Mouse (Mus musculus) A20 (cell line): ENCODE measurements at regions not wholly inside any gene's neighbourhood (a gene's known extent, or its start where the extent isn't known, plus 50 kb on each side); places are given as distances from the start of the nearest gene placed in this dataset.

Experiments
- DNase-seq: peaks from one replicate; pipeline ENCODE4 v3.0.0-alpha.2; 2011; ENCODE audit warnings: low read depth, low spot score

GRCm38 (mm10) chr17:15194894-15195461 is 153.6 kb upstream of the Gm3448 start:
- DNase-seq: no peak

GRCm38 (mm10) chr17:15193831-15194230 is 152.5 kb upstream of the Gm3448 start:
- no peak for DNase-seq

DNA sequence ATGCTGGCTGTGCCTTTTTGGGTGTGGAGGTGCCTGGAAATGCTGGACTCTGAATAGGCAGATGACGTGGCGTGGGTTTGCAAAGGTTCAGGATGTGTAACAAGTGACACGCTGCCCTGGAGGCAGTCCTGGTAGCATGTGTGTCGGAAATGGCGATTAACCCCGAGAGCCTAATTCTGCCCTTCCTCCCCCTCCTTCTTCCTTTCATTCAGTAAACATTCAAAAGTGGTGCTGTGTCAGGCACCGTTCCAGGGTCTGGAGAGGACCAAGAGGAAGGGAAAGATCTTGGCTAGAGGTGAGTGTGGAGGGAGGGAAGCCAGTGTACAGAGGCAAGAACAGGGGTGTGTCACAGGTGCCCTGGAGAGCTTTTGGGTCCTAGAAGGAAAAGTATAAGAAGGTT is 151.5 kb upstream of the Gm3448 start:
- no peak for DNase-seq

- no peak for DNase-seq
Observed at GRCm38 (mm10) chr17:15185217-15185616, 143.9 kb upstream of the Gm3448 start.

DNA sequence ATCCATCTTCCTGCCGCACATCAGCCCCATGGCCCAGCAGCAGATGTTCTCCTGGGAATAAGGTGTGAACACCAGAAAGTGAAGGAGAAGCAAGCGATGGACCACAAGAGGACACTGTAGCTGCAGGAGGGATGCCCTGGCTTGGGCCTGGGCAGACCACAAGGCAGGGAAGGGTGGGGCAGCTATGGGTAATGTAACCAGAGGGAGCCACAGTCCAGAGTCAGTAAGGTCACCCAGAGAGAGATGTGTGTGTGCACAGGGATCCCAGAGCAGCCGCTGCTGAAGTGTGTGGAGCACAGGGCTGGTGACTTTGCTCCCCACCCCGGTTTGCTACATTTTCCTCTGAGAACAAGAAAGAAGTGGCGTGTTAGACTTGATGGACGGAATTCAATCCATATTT is 142.5 kb upstream of the Gm3448 start:
- DNase-seq: no peak

DNA sequence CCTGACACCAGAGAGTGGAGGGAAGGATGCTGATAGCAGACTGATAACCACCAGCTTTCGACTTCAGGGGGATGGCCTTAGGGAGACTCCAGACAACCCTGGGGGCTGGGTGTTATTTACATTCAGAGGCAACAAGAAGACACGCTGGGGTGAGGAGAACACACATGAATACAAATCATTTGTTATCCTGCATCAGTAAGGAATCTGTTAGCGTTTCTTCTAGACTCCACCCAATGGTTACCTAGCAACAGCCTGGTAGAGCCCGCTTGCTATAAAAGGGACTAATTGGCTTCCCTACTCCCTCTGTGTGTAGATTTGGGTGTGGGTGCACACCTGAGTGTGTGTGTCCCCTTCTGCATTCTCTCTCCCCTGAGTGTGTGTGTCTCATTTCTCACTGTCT is 140.8 kb upstream of the Gm3448 start:
- DNase-seq: no peak

DNA sequence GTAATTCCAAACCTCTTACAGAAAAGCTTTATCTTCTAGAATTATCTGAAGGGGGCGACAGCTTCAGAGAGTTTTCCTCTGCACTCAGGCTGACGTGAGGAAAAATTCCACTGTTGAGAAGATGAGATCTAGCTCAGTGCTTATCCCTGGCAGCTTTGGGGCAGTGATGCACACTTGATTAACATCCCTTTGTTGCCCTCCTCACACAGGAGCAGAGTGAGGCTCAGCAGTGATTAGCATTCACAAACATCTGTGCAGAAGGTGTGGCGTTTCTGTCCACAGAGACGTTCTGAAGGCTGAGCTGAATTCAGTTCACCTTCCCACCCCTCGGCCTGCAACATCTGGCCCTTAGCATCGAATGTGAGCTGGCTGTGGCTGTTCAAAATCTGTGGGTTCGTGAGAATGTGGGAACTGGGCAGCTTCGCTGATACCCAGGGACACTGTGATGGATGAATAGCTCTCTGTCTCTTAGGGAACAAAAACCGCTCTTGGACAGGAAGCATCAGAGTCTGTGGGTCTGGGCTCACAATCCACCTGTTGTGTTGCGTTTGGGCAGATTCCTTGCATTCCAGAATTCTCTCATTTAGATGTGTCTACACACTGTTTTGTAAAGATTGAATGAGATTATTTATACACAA is 139.0 kb upstream of the Gm3448 start:
- no peak for DNase-seq

- DNase-seq: no peak
Observed at GRCm38 (mm10) chr17:15179411-15179951, 138.1 kb upstream of the Gm3448 start.

GRCm38 (mm10) chr17:15177390-15177789 is 136.1 kb upstream of the Gm3448 start:
- no peak for DNase-seq

GRCm38 (mm10) chr17:15174354-15174953 is 133.1 kb upstream of the Gm3448 start:
- no peak for DNase-seq

GRCm38 (mm10) chr17:15167927-15168326 is 126.6 kb upstream of the Gm3448 start:
- no peak for DNase-seq

GRCm38 (mm10) chr17:15157693-15158333 is 116.5 kb upstream of the Gm3448 start:
- DNase-seq: no peak

DNA sequence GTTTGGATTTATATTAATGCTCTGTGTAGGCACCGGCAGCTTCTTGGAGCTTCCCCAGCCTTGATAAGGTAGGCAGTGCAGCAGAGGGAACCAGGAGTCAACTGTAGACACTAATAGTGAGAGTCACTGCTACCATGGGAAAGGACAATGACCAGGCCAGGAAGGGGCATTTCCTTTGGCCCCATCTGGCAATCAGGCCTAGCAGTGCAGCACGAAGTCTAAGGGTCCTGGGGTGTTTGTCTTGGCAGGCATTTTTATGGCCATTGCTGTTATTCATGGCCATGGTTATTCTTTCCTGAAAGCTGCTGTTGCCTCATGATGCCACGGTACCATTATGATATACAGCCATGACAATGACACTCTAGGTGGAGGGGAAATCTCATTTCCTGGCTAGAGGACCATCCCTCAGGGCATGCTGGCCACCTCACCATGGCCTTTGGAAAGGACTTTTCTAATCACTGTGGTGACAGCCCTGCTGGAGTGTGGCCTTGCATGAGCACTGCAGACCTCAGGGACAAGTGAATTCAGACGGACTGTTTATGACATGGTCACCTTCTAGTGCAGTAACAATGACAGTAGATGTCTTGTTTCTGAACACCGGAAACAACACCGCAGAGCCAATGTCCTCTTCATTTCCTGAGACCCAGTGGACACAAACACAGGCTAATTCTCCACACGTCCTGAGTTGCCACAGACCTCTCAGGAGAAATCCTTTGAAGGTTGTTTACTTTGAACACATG is 111.8 kb upstream of the Gm3448 start:
- no peak for DNase-seq

DNA sequence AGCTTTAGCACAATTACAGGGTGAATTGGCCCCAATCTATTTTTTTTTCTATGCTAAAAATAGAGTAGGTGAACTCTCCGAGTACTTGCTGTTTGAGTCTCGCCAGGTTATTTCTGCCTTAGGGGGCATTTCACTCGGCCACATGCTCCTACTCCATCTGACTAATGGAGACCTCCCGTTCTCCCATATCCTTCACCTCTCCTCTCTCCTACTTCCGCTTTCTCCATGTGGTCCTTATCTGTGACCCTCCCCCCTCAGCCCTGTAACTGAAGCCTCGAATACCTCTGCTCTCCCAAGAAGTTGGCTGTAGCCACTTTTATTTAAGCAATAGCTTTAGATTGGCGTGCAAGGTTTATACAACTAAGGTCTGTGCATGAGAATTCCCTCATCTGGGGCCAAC is 111.1 kb upstream of the Gm3448 start:
- DNase-seq: no peak

- DNase-seq: no peak
Observed at GRCm38 (mm10) chr17:15151695-15152094, 110.4 kb upstream of the Gm3448 start.

- DNase-seq: no peak
Observed at GRCm38 (mm10) chr17:15146607-15147006, 105.3 kb upstream of the Gm3448 start.

DNA sequence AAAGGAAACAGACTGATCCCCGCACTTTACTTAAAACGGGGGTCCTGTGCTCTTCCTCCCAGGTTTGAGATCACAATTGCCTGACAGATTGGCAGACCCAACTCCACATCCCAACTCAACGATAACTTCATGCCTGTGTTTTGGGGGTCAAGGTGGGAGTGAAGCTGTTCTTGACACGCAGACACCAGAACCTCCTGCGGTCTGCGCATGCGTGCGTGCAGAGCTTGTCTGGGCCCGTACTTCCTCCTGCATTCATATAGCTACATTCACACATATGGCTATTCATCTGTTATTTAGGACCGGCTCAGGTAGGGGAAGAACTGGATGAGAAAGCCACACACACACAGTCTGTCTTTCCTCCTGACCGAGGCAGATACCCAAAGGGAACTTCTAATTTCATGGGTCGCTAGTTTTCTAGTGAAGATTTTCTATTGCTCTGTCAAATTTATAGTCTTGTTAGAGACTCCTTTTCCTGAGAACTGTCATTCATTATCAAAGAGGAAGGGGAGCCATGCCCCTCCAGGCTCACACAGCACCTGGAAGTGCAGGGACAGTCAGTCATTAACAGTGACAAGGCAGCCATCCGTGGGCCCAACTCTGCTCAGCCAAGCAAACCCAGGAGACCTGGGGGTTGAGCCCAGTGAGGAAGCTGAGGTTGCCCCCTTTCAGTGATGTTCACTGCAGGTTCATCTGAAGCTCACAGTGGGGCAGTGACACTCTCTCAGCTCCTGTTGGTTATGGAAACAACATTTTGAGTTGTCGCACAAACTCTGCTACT is 104.0 kb upstream of the Gm3448 start:
- no peak for DNase-seq

GRCm38 (mm10) chr17:15140391-15140790 is 99.1 kb upstream of the Gm3448 start:
- no peak for DNase-seq
